Mouse (Mus musculus): Measurements from ENCODE around the gene Igsf8. TPM values are rescaled to one million over a fixed set of nuclear protein-coding genes. Genes with fewer than 3 reads are reported as not detected.

The Igsf8 gene
- total RNA-seq, 1 experiment from 2014 or later: 10.1 TPM

GRCm38 (mm10) chr1:172331422-172331947 is 70.0 kb downstream of the Igsf8 start:
- ATAC-seq (ENCODE audit: extremely low read depth, insufficient number of reproducible peaks, low FRiP score, poor library complexity, severe bottlenecking): no peak

GRCm38 (mm10) chr1:172332925-172333324 is 71.5 kb downstream of the Igsf8 start:
- ATAC-seq (ENCODE audit: extremely low read depth, insufficient number of reproducible peaks, low FRiP score, poor library complexity, severe bottlenecking): no peak

- ATAC-seq (ENCODE audit: extremely low read depth, insufficient number of reproducible peaks, low FRiP score, poor library complexity, severe bottlenecking): no peak
Measured at GRCm38 (mm10) chr1:172333512-172333911, 72.1 kb downstream of the Igsf8 start.

GRCm38 (mm10) chr1:172335804-172336203 is 74.4 kb downstream of the Igsf8 start:
- no peak for ATAC-seq (ENCODE audit: extremely low read depth, insufficient number of reproducible peaks, low FRiP score, poor library complexity, severe bottlenecking)

- ATAC-seq (ENCODE audit: extremely low read depth, insufficient number of reproducible peaks, low FRiP score, poor library complexity, severe bottlenecking): no peak
Measured at GRCm38 (mm10) chr1:172337411-172338185, 76.2 kb downstream of the Igsf8 start.

GRCm38 (mm10) chr1:172340729-172341321 is 79.4 kb downstream of the Igsf8 start, which contains the start of gene Kcnj10:
Gene Kcnj10 (plus strand): TSS chr1:172341210.
- ATAC-seq (ENCODE audit: extremely low read depth, insufficient number of reproducible peaks, low FRiP score, poor library complexity, severe bottlenecking): peak; percentile 69

GRCm38 (mm10) chr1:172341386-172341785 is 79.9 kb downstream of the Igsf8 start:
- ATAC-seq (ENCODE audit: extremely low read depth, insufficient number of reproducible peaks, low FRiP score, poor library complexity, severe bottlenecking): no peak

- no peak for ATAC-seq (ENCODE audit: extremely low read depth, insufficient number of reproducible peaks, low FRiP score, poor library complexity, severe bottlenecking)
Measured at GRCm38 (mm10) chr1:172342729-172343128, 81.3 kb downstream of the Igsf8 start.

- no peak for ATAC-seq (ENCODE audit: extremely low read depth, insufficient number of reproducible peaks, low FRiP score, poor library complexity, severe bottlenecking)
Measured at GRCm38 (mm10) chr1:172343914-172344313, 82.5 kb downstream of the Igsf8 start.

- ATAC-seq (ENCODE audit: extremely low read depth, insufficient number of reproducible peaks, low FRiP score, poor library complexity, severe bottlenecking): no peak
Measured at GRCm38 (mm10) chr1:172344820-172345219, 83.4 kb downstream of the Igsf8 start.

- ATAC-seq (ENCODE audit: extremely low read depth, insufficient number of reproducible peaks, low FRiP score, poor library complexity, severe bottlenecking): no peak
Measured at GRCm38 (mm10) chr1:172346707-172347106, 85.3 kb downstream of the Igsf8 start.

GRCm38 (mm10) chr1:172347382-172347781 is 85.9 kb downstream of the Igsf8 start:
- ATAC-seq (ENCODE audit: extremely low read depth, insufficient number of reproducible peaks, low FRiP score, poor library complexity, severe bottlenecking): no peak

- no peak for ATAC-seq (ENCODE audit: extremely low read depth, insufficient number of reproducible peaks, low FRiP score, poor library complexity, severe bottlenecking)
Measured at GRCm38 (mm10) chr1:172349504-172349903, 88.1 kb downstream of the Igsf8 start.

- ATAC-seq (ENCODE audit: extremely low read depth, insufficient number of reproducible peaks, low FRiP score, poor library complexity, severe bottlenecking): no peak
Measured at GRCm38 (mm10) chr1:172349916-172350812, 88.7 kb downstream of the Igsf8 start.

GRCm38 (mm10) chr1:172352001-172352400 is 90.6 kb downstream of the Igsf8 start:
- no peak for ATAC-seq (ENCODE audit: extremely low read depth, insufficient number of reproducible peaks, low FRiP score, poor library complexity, severe bottlenecking)

GRCm38 (mm10) chr1:172352453-172352852 is 91.0 kb downstream of the Igsf8 start:
- ATAC-seq (ENCODE audit: extremely low read depth, insufficient number of reproducible peaks, low FRiP score, poor library complexity, severe bottlenecking): no peak

GRCm38 (mm10) chr1:172355336-172355735 is 93.9 kb downstream of the Igsf8 start:
- no peak for ATAC-seq (ENCODE audit: extremely low read depth, insufficient number of reproducible peaks, low FRiP score, poor library complexity, severe bottlenecking)

GRCm38 (mm10) chr1:172357550-172357949 is 96.1 kb downstream of the Igsf8 start:
- ATAC-seq (ENCODE audit: extremely low read depth, insufficient number of reproducible peaks, low FRiP score, poor library complexity, severe bottlenecking): peak; percentile 94

GRCm38 (mm10) chr1:172358341-172358740 is 96.9 kb downstream of the Igsf8 start:
- ATAC-seq (ENCODE audit: extremely low read depth, insufficient number of reproducible peaks, low FRiP score, poor library complexity, severe bottlenecking): no peak

All from neutrophil, adult 5-6 weeks (primary cell).